Mouse (Mus musculus): ENCODE measurements around the gene Filip1l.

Filip1l gene

DNA sequence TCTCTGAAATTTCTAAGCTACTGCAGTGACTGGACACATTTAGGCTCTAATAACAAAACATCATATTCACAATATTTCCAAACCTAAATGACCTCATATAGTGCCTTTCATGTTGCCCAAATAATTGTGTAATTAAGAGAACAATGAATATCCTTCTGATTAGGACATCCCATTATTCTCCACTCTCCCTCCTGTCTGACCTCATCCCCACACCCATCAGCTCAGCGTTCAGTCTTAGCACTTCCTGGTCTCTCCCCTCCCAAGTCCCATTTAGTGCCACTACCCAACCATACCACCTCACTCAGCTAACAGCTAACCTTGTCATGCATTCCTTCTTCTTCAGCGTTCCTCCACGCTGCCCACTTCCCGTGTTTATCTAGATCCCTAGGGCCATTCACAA lies 130.0 kb downstream of the Filip1l start:
- no peak for DNase-seq (ENCODE audit: low spot score in 2 of 2)

- DNase-seq (ENCODE audit: low spot score in 2 of 2), result no peak
Observed at GRCm38 (mm10) chr16:57483503-57483902, 130.6 kb downstream of the Filip1l start.

- no peak for DNase-seq (ENCODE audit: low spot score in 2 of 2)
Observed at GRCm38 (mm10) chr16:57484043-57484795, 131.3 kb downstream of the Filip1l start.

GRCm38 (mm10) chr16:57485265-57485664 lies 132.4 kb downstream of the Filip1l start:
- DNase-seq (ENCODE audit: low spot score in 2 of 2), result no peak

- DNase-seq (ENCODE audit: low spot score in 2 of 2), result no peak
Observed at GRCm38 (mm10) chr16:57486266-57486665, 133.4 kb downstream of the Filip1l start.

DNA sequence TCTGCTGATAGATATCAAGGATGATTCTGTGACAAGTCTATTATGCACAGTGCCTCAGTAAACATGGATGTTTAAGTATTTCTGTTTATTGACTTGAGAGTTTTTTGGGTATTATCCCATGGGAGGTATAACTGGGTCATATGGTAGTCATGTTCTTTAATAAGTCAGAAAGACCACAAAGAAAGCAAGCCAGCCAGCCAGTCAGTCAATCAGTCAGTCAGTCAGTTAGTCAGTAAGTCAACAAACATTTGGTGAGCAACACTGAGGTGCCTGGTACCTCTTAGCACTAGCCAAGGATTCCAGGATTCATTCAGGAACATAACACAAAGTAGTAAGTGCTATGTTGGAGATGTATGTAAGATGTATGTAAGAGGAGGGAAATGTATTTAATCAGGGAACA lies 135.8 kb downstream of the Filip1l start:
- DNase-seq (ENCODE audit: low spot score in 2 of 2), result no peak

GRCm38 (mm10) chr16:57490691-57491090 lies 137.8 kb downstream of the Filip1l start:
- DNase-seq (ENCODE audit: low spot score in 2 of 2), result no peak

DNA sequence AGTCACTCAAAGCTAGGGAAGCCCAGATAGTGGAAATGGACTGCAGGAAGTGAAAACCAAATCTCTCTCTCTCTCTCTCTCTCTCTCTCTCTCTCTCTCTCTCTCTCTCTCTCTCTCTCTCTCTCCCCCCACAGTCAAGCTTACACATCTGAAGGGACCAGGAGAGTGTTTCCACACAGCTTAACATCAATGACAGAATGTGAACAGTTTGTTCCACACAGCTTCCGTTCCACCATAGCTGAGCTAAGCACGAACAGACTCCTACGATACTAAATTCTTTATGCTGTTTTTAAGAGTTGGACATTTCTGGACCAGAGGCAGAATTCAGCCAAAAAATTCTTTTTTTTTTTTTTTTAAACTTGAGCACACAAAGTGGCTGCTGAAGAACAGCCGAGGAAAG lies 139.0 kb downstream of the Filip1l start:
- DNase-seq (ENCODE audit: low spot score in 2 of 2), result no peak

- no peak for DNase-seq (ENCODE audit: low spot score in 2 of 2)
Observed at GRCm38 (mm10) chr16:57495476-57496203, 142.7 kb downstream of the Filip1l start.

- no peak for DNase-seq (ENCODE audit: low spot score in 2 of 2)
Observed at GRCm38 (mm10) chr16:57496437-57497173, 143.7 kb downstream of the Filip1l start.

GRCm38 (mm10) chr16:57500851-57501250 lies 148.0 kb downstream of the Filip1l start:
- no peak for DNase-seq (ENCODE audit: low spot score in 2 of 2)

GRCm38 (mm10) chr16:57502230-57502629 lies 149.3 kb downstream of the Filip1l start:
- DNase-seq (ENCODE audit: low spot score in 2 of 2), result no peak

- DNase-seq (ENCODE audit: low spot score in 2 of 2), result no peak
Observed at GRCm38 (mm10) chr16:57502761-57503160, 149.9 kb downstream of the Filip1l start.

DNA sequence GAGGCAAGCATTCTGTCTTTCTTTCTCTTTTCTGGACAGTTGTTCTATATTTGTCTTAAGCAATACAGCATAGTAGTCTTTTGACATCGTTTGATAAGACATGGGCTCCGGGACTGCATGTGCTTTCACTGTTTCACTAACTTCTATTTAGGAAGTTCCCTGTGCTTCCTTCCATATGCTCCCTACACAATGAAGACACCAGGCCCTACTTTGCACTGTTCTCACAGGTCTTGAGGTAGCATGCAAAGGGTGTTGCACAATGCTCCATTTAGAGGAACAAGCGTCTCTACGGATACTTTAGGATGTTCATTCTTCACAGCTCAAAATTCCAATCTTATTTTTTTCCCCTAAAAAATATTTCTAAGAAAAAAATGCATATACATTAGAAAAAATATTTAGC lies 151.8 kb downstream of the Filip1l start:
- no peak for DNase-seq (ENCODE audit: low spot score in 2 of 2)

GRCm38 (mm10) chr16:57506133-57506532 lies 153.2 kb downstream of the Filip1l start:
- DNase-seq (ENCODE audit: low spot score in 2 of 2), result no peak

- DNase-seq (ENCODE audit: low spot score in 2 of 2), result no peak
Observed at GRCm38 (mm10) chr16:57508351-57508750, 155.5 kb downstream of the Filip1l start.

DNA sequence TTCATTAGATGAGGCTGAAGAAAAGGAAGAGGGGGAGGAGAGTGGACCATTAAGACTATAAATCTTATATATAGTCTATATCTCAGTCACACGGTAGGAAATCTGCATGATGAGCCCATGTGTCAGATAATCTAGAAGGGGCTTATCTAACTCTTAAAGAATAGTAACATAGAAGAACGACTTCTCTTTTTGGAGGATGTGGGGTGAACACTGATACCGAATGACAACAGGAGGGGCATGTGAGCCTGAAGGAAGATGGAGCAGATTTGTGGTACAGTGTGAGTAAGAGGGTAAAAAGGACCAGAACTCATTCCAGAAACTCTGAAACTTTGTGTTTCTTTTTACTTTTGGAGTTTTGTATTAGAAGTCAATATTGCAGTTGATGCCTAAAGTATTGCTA lies 156.2 kb downstream of the Filip1l start:
- DNase-seq (ENCODE audit: low spot score in 2 of 2), result no peak

- DNase-seq (ENCODE audit: low spot score in 2 of 2), result no peak
Observed at GRCm38 (mm10) chr16:57513562-57513961, 160.7 kb downstream of the Filip1l start.

GRCm38 (mm10) chr16:57514371-57514770 lies 161.5 kb downstream of the Filip1l start:
- no peak for DNase-seq (ENCODE audit: low spot score in 2 of 2)

GRCm38 (mm10) chr16:57515636-57516035 lies 162.7 kb downstream of the Filip1l start:
- DNase-seq (ENCODE audit: low spot score in 2 of 2), result no peak

- DNase-seq (ENCODE audit: low spot score in 2 of 2), result no peak
Observed at GRCm38 (mm10) chr16:57525046-57525445, 172.2 kb downstream of the Filip1l start.

DNA sequence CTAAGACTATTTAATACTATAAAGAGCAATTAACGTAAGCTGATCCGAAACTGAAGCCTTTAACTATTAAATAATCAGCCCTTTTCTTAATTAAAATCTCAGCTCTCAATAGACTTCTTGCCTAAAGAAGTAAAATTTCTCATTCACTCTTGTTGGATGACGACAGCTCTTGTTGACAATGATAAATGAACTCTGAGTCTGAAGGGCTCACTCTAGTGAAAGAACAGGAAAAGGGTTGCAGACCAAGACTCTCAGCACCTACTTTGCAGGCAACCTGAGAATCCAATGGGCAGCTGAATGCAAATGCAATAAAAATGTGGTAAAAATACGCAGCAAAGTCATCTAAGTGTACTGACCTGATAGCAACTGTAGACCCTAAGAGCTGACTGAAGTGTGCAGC lies 172.6 kb downstream of the Filip1l start:
- DNase-seq (ENCODE audit: low spot score in 2 of 2), result no peak

GRCm38 (mm10) chr16:57526893-57527292 lies 174.0 kb downstream of the Filip1l start:
- no peak for DNase-seq (ENCODE audit: low spot score in 2 of 2)

Measured in spleen, postnatal 10 days (tissue).